Mouse (Mus musculus): ENCODE results near the gene Cfap36. TPM values are rescaled to one million over a fixed set of nuclear protein-coding genes. Genes with fewer than 3 reads are reported as not detected.

The Cfap36 gene
- 117 TPM in 2 replicates for polyA plus RNA-seq (2015; fragmentation: Nextera tagmentation; extraction: Ambion mirVana)

DNA sequence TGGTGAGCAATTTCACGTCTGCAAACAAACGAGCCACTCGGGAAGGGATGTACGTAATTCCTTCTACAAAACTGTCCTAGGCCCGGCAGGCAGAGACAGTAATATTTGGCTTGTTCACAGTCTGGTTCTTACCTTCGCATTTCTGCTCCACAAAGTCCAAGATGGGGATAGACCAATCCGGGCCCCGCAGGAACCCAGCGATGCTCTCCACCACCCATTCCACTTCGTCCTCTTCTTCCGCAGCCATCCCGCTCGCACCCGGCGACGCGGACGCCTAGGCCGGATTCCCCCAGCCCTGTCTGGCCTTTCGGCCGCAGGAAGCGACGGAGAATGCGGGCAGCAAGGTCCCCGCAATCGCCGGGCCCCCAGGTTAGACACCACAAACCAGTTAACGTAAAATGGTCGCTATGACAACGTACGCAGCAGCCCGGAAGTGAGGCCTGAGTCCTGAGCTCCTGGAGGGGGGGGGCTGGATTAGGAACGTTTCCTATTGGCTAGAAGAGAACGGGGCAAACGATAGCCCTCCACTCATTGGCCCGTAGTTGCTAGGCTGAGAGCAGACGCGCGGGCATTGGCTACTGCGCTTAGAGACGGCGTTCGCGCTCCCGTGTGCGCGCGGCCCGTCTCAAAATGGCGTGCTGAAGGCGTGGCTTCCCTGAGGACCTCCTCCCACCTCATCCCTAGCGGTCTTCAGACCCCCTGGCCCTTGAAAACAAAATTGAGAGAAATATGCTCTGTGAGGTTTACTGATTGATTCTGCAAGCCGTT is at the start of gene Cfap36:
TSS of gene Cfap36 (minus strand) at position 527 of the 768 bp plus-strand sequence.
- under 1% methylated on average over 53 of the region's 53 CpGs for WGBS

DNA sequence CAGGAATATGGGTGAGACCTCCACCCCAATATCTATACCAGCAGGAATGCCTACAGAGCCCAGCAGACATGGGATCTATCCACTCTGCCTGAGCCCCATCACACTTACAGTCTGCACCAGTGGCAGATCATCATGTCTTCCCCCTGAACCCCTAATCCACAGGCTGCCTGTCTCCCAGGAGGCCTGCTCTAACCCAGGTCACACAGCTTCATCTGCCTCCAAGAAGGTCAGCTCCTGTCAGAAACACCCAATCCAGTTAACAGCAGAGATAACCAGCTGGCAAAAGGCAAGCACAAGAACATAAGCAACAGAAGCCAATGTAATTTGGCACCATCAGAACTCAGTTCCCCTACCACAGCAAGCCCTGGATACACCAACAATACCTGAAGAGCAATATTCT is 40.1 kb upstream of the Cfap36 start:
- ATAC-seq (replicated peaks): no peak
- no peak overlapping the region for H3K9ac ChIP-seq
- no peaks in the 10 kb centered on the region for H3K36me3 ChIP-seq (replicated peaks)
- H3K27ac ChIP-seq: no peak overlapping the region
- no peaks in the 10 kb centered on the region for H3K4me1 ChIP-seq
- no peaks in the 10 kb centered on the region for H3K9me3 ChIP-seq
- no peak overlapping the region for H3K4me2 ChIP-seq
- no peak overlapping the region for H3K4me3 ChIP-seq
- no peaks in the 10 kb centered on the region for H3K27me3 ChIP-seq (replicated peaks)

More for the DNA sequence above, at the start of gene Cfap36:
- H3K36me3 ChIP-seq (replicated peaks): peaks cover 11% of the 10 kb centered on the region
- peak; percentile 100 for ATAC-seq (replicated peaks)
- H3K4me3 ChIP-seq: peak within 1 kb of the TSS; percentile 83
- peak within 1 kb of the TSS; percentile 91 for H3K27ac ChIP-seq
- H3K4me2 ChIP-seq: peak within 1 kb of the TSS; percentile 60
- peaks cover 25% of the 10 kb centered on the region for H3K4me1 ChIP-seq
- no peaks in the 10 kb centered on the region for H3K27me3 ChIP-seq (replicated peaks)
- H3K9ac ChIP-seq: peak within 1 kb of the TSS; percentile 70
- H3K9me3 ChIP-seq: no peaks in the 10 kb centered on the region

DNA sequence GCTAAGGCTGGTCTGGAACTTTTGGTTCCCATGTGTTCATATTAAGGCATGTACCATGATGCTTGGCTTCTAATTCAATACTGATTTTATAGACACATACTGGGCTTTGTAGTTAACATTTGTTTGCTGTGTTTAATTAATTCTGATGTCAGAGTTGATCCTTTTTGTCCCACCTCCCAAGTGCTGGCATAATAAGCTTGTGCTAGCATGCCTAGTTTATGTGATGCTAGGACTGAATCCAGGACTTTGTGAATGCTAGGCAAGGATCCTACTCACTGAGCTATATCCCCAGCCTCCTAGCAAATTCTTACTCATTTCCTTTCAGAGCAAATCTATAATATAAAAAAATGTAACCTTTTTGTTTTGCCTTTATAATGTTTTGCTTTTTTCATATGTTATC is 38.8 kb upstream of the Cfap36 start:
- Histone ChIP-seq H3K27ac (no peak overlapping the region), H3K4me3 (no peak overlapping the region), H3K9me3 (no peaks in the 10 kb centered on the region), H3K27me3 (replicated peaks) (no peaks in the 10 kb centered on the region), H3K36me3 (replicated peaks) (no peaks in the 10 kb centered on the region), H3K9ac (no peak overlapping the region), H3K4me2 (no peak overlapping the region), H3K4me1 (no peaks in the 10 kb centered on the region)
- ATAC-seq (replicated peaks): no peak

DNA sequence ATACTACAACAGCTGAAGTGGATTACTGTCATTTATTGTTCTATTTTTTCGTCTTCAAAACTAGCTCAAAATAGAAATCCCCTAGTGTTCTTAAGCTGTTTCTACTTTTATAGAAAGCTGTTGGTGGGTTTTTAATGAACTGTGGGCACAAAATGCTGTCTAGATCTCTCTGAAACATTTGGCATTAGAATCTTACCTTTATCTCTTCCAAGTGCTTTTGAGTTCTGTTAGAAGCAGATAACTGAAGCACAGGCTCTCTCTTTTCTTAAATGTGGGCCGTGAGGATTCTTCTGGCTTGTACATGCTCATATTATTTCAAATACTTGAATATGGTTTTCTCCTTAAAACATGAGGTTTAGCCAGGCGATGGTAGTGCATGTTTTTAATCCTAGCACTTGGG is 27.5 kb upstream of the Cfap36 start:
- Histone ChIP-seq H3K36me3 (replicated peaks) (no peaks in the 10 kb centered on the region), H3K4me1 (no peaks in the 10 kb centered on the region), H3K9me3 (no peaks in the 10 kb centered on the region), H3K27me3 (replicated peaks) (no peaks in the 10 kb centered on the region), H3K4me2 (no peak overlapping the region), H3K9ac (no peak overlapping the region), H3K4me3 (no peak overlapping the region), H3K27ac (no peak overlapping the region)
- ATAC-seq (replicated peaks): no peak
- 81% methylated on average over 3 of the region's 3 CpGs for WGBS

DNA sequence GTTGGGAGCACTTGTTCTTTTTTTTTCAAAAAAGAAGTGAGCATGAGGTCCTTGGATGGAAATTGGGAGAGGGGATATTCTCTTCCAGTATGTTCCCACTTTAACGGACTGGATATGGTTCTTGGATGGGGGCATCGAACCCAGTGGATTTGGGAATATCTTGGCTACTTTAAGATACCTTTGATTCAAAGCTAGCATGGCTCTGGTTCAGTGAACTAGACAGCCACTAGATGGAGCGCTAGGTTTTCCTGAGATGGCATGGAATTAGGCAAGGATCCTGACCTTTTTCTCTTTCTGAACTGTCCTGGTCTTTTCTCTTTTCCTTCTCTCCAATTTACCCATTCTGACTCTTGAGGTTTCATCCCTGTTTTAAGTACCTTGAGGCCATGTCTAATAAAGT is 20.6 kb upstream of the Cfap36 start:
- H3K4me2 ChIP-seq: no peak overlapping the region
- no peaks in the 10 kb centered on the region for H3K36me3 ChIP-seq (replicated peaks)
- 39% methylated on average over 3 of the region's 3 CpGs for WGBS
- H3K4me3 ChIP-seq: no peak overlapping the region
- no peak overlapping the region for H3K9ac ChIP-seq
- H3K9me3 ChIP-seq: no peaks in the 10 kb centered on the region
- peak; percentile 62 for ATAC-seq (replicated peaks)
- no peaks in the 10 kb centered on the region for H3K27me3 ChIP-seq (replicated peaks)
- no peak overlapping the region for H3K27ac ChIP-seq
- no peaks in the 10 kb centered on the region for H3K4me1 ChIP-seq

DNA sequence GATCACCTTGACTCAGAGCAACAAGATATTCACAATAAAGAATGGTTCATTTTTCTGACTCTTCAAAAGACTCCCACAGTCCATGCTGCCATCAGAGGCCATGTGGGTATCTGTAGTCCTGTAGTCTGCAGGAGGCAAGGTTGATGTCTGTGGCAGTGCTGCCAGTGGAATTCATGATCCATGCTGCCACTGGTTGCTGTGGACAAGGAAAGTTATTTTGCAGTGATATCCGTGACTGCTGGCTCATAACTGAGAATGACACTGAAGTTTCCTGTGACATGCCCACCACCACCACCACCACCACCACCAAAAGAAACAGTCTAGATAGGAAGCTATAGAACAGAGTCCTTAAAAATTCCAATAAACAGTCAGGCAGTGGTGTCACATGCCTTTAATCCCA is 7.4 kb upstream of the Cfap36 start:
- Histone ChIP-seq H3K36me3 (replicated peaks) (no peaks in the 10 kb centered on the region), H3K4me1 (no peaks in the 10 kb centered on the region), H3K27ac (no peak overlapping the region), H3K9me3 (no peaks in the 10 kb centered on the region), H3K4me3 (no peak overlapping the region), H3K4me2 (no peak overlapping the region), H3K27me3 (replicated peaks) (no peaks in the 10 kb centered on the region), H3K9ac (no peak overlapping the region)
- ATAC-seq (replicated peaks): no peak
- 86% methylated on average over 1 of the region's 1 CpGs for WGBS

DNA sequence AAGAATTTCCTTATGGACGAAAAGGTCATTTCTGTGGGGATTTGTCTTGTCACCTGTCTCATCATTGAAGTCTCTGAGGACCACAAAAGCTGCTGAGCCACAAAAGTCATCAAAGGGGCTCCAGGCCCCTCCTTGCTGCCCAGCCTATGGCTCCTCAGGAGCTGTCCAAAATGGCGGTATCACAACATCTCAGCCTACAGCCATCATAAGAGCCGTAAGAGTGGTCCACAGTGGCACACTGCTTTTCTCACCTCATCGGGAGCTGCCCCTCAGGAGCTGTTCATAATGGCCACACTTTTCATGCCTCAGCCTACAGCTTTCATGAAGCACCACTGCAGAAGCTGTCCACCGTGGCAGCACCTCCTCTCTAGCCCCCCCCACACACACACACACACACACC is 1.2 kb upstream of the Cfap36 start:
- no peak overlapping the region for H3K4me3 ChIP-seq
- H3K27ac ChIP-seq: no peak overlapping the region
- no peak overlapping the region for H3K4me2 ChIP-seq
- H3K9me3 ChIP-seq: no peaks in the 10 kb centered on the region
- H3K36me3 ChIP-seq (replicated peaks): 0 out of 2 replicates have a peak, but pooled peaks cover 3% of the 10 kb centered on the region
- 97% methylated on average over 5 of the region's 5 CpGs for WGBS
- no peak overlapping the region for H3K9ac ChIP-seq
- H3K27me3 ChIP-seq (replicated peaks): no peaks in the 10 kb centered on the region
- H3K4me1 ChIP-seq: peaks cover 24% of the 10 kb centered on the region
- no peak for ATAC-seq (replicated peaks)

DNA sequence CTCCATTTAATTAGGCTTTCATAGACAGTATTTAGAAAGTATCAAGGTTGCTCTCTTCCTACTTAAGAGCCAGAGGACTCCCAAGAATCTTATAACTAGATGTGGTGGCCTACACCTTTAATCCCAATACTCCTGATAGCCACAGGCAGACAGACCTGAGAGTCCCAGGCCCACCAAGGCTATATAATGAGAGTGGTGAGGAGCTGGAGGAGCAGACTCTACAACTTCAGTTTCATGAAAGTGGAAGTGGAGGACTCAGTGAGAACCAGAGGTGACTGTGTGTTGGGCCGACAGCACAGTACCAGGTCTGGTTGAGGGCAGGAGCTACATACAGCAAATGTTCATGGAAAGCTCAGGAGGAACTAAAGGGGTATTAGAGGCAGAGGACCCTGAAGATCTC is 516 bp upstream of the Cfap36 start:
- 97% methylated on average over 1 of the region's 1 CpGs for WGBS
- Histone ChIP-seq H3K36me3 (replicated peaks) (peaks cover 6% of the 10 kb centered on the region; the same call in 1 of the 2 replicates), H3K4me1 (peaks cover 25% of the 10 kb centered on the region), H3K9ac (peak overlapping the region; percentile 33; the same call in 1 of the 2 replicates), H3K4me3 (peak overlapping the region; percentile 83), H3K4me2 (peak overlapping the region; percentile 51), H3K9me3 (no peaks in the 10 kb centered on the region), H3K27ac (peak overlapping the region; percentile 70; the same call in 1 of the 2 replicates), H3K27me3 (replicated peaks) (no peaks in the 10 kb centered on the region)
- ATAC-seq (replicated peaks): peak; percentile 46

DNA sequence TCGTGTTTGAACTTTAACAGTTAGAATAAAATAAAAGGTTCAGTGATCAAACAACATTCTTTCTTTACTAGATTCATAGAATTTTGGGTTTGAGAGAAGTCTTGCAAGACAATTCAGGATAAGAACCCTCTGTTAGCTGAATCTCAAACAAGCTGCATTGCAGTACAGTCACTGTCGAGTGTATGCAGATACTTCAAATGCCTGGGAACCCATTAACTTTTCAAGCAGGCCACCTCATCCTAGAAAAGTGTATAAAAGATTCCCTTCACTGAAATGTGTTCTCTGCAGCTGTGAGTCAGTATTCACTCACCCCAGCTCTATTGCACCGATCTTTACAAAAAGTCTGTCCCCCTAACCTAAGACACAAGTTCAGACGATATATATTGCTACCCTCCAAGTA is 1.2 kb downstream of the Cfap36 start:
- peak overlapping the region; percentile 83 for H3K4me3 ChIP-seq
- peaks cover 25% of the 10 kb centered on the region for H3K4me1 ChIP-seq
- H3K27me3 ChIP-seq (replicated peaks): no peaks in the 10 kb centered on the region
- H3K9me3 ChIP-seq: no peaks in the 10 kb centered on the region
- H3K27ac ChIP-seq: no peak overlapping the region
- 65% methylated on average over 4 of the region's 4 CpGs for WGBS
- no peak for ATAC-seq (replicated peaks)
- peaks cover 11% of the 10 kb centered on the region for H3K36me3 ChIP-seq (replicated peaks)
- peak overlapping the region; percentile 60 for H3K4me2 ChIP-seq
- peak overlapping the region; percentile 70; the same call in 1 of the 2 replicates for H3K9ac ChIP-seq

DNA sequence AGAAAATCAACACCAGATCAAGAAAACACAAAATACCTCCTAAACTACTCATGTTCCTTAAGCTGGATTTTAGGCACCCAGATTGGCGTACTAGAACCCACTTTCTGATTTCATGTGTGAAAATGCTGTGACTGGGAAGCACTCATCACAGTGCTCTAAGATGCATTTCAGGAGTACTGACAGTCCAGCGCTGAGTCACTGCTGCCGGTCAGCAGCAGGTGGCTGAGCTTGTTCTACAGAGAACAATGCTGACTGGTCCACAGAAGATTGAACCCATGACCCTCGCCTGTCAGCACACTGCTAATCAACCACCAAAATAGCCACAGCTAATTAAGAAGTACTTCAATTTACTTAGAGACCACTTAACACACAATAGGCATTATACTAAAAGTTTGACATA is 5.2 kb downstream of the Cfap36 start:
- Histone ChIP-seq H3K27ac (no peak overlapping the region), H3K4me3 (no peak overlapping the region), H3K36me3 (replicated peaks) (peaks cover 11% of the 10 kb centered on the region), H3K9ac (no peak overlapping the region), H3K4me2 (no peak overlapping the region), H3K4me1 (peaks cover 25% of the 10 kb centered on the region), H3K27me3 (replicated peaks) (no peaks in the 10 kb centered on the region), H3K9me3 (no peaks in the 10 kb centered on the region)
- ATAC-seq (replicated peaks): no peak
- 56% methylated on average over 4 of the region's 4 CpGs for WGBS

DNA sequence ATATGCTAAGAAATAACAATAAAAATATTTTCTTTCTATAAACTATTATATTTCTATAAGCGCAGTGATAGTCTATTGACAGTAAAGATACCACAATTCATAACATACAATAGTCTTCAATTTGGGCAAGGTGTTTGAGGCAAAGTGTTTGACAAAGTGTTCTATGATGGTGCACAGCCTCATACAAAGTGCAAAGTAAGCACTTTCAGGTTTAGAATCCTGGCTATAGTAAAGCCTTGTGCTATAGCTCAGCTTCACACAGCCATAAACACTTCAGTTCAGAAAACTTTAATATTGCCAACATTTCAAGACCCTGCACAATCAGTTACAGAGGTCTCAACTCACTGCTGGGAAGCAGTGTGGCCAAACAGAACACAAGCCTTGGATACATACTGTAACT is 7.9 kb downstream of the Cfap36 start:
- whole genome bisulfite sequencing: 100% methylated on average over 1 of the region's 1 CpGs
- Histone ChIP-seq H3K4me2 (no peak overlapping the region), H3K9ac (no peak overlapping the region), H3K4me3 (no peak overlapping the region), H3K4me1 (peaks cover 5% of the 10 kb centered on the region; the same call in 1 of the 2 replicates), H3K27me3 (replicated peaks) (no peaks in the 10 kb centered on the region), H3K9me3 (no peaks in the 10 kb centered on the region), H3K36me3 (replicated peaks) (peaks cover 13% of the 10 kb centered on the region), H3K27ac (no peak overlapping the region)
- ATAC-seq (replicated peaks): no peak

DNA sequence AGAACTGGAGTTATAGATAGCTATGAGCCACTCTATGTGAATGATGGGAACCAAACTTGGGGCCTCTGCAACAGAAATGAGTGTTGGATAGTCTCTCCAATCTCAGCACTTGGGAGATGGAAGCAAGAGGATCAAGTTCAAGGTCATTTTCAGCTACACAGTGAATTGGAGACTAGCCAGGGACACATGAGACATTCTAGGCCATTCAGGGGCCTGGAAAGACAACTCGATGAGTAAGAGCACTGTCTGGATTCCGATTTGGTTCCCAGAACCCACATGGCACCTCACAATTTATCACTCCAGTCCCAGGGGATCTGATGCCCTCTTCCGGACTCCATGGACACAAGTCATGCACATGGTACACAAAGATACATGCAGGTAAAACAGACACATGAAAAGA is 8.7 kb downstream of the Cfap36 start:
- H3K36me3 ChIP-seq (replicated peaks): peaks cover 12% of the 10 kb centered on the region
- H3K4me1 ChIP-seq: 0 out of 2 replicates have a peak, but pooled peaks cover 2% of the 10 kb centered on the region
- no peak overlapping the region for H3K27ac ChIP-seq
- H3K4me2 ChIP-seq: no peak overlapping the region
- no peaks in the 10 kb centered on the region for H3K9me3 ChIP-seq
- H3K4me3 ChIP-seq: no peak overlapping the region
- no peak for ATAC-seq (replicated peaks)
- H3K27me3 ChIP-seq (replicated peaks): no peaks in the 10 kb centered on the region
- no peak overlapping the region for H3K9ac ChIP-seq
- WGBS: 89% methylated on average over 3 of the region's 3 CpGs

DNA sequence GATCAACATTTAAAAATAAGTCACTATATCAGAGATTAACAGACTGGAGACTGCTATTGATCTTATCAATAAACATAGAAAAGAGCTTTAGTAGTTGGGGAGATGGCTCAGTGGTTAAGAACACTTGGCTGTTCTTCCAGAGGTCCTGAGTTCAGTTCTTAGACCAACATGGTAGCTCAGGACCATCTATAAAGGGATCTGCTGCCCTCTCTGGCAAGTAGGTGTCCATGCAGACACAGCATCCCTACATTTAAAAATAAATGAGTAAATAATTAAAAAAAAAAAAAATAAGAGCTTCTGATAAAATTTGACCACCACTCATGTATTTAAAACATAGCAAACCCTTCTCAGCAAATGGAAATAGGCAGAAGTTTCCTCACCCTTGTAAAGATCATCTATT is 9.2 kb downstream of the Cfap36 start:
- Histone ChIP-seq H3K9me3 (no peaks in the 10 kb centered on the region), H3K27me3 (replicated peaks) (no peaks in the 10 kb centered on the region), H3K9ac (no peak overlapping the region), H3K36me3 (replicated peaks) (peaks cover 9% of the 10 kb centered on the region), H3K4me3 (no peak overlapping the region), H3K4me2 (no peak overlapping the region), H3K27ac (no peak overlapping the region), H3K4me1 (no peaks in the 10 kb centered on the region)
- ATAC-seq (replicated peaks): no peak

Data from midbrain, embryonic 15.5 days (tissue).